Mouse (Mus musculus) adrenal gland, adult 18-20 months (tissue): ENCODE results near the gene Slc25a39. TPM values are rescaled to one million over a fixed set of nuclear protein-coding genes. Genes with fewer than 3 reads are reported as not detected.
"Not testable (repeated sequence)": the region's sequence is repeated elsewhere in the genome, so short reads cannot be mapped to it uniquely, and the experiment has no call there.

Source experiments
- DNase-seq, 2 experiments: peaks; one replicate each; pipeline ENCODE4 v3.0.0; 2021 to 2022; ENCODE audit warnings: low spot score in 2 of 2
- total RNA-seq, 2 experiments: library from RNA; stranded (reverse); gene quantifications; 1 replicate in 1 of 2; 2 replicates in 1 of 2; pipeline ENCODE4 v1.2.3; 2021

Gene Slc25a39
- total RNA-seq, 2 experiments from 2014 or later: 461 to 466 TPM

DNA sequence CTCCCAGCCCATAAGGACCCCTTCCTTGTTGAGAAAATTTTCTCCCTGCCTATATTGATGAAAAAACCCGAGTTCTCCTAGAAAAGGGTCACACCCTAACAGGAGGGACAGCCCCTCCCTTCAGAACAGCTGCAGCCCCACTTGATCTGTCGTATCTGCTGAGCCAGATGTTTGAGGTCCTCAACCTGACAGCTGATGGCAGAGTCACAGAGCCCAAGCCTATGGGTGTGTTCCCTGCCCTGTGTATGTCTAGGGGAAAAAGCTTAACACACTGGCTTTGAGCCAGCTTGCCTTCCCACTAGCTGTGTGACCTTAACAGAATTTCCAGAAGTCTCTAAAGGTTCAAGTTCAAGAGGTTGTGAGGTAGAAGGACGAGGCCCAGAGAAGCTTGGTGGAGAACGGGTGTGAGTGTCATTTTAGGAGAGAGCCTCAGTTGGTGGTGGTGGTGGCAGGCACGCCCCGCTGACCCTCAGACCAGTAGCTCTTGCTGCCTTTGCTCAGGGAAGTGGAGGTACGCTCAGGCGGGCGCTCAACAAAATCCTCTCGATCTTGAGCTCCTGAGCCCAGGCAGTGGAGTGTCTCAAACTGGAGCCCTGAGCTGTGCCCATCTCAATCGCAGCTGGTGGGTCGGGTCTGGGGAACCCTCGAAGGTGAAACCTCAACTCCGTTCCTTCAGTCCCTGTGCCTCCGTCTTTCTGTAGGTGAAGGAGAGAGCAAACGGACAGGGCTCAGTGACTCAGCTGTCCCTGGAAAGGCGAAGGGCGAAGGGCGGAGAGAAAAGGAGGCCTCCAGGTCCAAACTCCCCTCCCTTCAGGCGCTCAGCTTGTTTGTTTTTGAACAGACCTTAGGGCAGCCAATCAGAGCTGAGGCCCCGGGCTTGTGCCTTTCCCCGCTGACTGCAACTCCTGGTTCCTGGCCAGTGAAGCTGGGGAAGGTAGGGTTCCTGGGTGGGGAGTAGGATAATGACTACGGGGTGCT is 32.3 kb downstream of the Slc25a39 start:
- peak; percentile 58 to 68 for DNase-seq

DNA sequence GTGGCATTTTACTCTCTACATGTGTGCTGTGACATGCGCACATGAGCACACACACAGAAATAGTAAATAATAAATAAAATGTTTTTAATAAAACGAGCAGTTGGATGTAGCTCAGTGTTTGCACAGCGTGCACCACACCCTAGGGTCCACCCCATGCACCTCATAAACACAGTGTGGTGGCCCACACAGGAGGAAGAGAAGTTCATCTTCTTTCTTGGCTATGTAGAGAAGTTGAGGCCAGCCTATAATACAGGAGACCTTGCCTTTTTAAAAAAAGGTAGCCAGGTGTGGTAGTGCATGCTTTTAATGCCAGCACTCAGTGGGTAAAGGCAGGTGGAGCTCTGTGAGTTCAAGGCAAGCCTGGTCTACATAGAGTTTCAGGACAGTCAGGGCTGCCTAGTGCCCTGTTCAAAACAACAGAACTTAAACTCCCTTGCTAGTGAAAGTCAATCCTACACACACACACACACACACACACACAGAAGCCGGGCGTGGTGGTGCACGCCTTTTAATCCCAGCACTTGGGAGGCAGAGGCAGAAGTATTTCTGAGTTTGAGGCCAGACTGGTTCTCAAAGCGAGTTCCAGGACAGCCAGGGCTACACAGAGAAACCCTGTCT is 33.5 kb downstream of the Slc25a39 start:
- no peak for DNase-seq

DNA sequence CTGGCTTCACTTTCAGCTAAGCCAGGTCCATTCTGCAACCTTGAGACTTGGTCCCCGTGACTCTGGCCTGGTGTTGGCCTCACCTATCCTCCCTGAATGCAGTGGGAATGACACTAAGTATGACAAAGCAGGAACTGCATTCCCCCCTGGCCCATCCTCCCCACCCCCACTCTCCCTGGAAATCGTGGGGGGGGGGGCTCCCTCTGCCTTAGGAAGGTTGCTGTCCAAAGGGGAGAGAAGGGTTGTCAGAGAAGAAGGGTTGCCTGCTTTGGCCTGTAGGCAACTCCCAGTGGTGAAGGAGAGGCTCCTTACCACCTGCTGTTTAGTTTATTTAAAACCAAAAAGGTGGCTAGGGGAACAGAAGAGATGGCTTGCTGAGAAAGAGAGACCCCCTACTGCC is 34.1 kb downstream of the Slc25a39 start:
- DNase-seq: no peak

DNA sequence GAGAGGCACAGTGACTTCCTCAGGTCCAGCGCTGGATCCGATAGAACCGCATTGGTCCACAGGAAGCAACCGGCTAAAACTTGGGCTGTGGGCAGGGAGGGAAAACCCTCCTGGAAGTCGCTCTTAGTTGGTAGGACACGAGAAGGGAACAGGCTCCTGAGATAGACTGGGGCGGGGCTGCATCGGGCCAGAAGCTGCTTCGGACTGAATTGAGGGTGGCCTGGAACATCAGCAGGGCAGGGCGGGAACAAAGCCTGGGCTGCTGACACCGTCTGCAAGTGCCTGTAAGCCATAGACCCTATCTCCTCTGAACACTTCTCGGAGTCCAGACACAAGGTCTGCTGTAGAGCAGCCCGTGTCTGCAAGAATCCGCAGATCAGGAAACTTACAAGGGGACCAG is 34.8 kb downstream of the Slc25a39 start:
- DNase-seq: no peak

DNA sequence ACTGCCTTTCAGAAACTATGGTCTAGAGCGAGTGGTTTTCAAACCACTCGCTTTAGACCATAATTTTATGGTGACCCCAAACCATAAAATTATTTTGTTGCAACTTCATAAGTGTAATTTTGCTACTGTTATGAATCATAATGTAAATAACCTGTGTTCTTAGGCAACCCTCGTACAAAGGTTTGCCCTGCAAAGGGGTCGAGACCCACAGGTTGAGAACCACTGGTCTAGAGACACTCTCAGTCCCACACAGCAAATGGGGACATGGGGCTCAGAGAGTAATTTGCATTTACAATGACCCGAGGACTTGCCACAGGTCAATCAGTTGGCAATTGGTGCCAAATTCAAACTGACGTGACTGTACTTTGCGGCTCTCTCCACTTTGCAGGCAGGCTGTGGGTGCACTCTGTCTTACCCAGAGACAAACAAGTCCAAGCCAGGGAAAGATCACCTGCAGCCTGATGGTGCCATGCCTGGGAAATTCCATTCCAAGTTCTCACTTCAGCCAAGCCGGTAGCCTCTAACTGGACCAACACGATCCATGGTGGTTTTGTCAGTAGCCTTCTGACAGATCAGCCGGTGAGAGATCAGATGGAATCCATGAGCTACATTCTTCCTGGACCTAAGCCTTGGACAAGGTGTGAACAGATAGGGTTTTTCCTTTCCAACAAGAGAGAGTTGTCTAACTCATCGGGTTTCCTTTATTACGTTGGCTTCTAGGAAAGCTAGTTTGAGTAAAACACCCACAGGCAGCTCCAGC is 35.6 kb downstream of the Slc25a39 start:
- DNase-seq: no peak

DNA sequence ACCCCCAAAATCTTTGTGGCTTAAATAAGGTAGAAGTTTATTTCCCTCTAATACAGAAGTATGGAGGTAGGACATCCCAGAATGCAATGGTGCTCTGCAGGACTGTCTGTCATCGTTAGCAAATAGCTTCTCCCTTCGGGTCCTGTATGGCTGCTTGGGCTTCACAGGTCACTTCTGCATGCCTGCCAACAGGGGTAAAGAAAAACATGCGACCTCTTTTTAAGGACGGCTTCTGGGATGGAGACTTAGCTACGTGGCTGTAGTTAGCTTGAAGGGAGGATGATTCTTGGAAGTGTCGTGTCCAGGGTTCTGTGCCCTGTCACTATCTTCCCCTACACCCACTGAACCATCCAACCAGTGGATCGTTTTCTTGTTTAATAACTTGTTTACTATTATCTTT is 37.5 kb downstream of the Slc25a39 start:
- DNase-seq: no peak

DNA sequence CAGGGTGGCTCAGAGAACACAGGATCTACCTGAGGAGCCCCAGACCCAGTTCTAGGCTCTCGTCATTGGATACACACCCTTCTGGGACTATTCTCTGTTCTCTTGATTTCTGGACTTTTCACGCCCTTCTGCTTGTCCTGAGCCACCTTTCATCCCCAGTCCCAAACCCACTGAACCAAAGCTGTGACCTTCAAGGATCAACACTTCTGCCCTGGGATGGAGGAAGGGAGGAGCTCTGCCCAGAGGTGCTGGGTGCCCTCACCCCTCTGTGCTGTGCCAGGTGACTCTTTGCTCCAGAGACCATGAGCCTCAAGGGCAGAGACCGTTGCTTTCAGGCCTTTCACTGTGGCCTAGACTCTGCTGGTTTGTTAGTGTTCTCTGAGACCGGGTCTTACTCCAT is 38.5 kb downstream of the Slc25a39 start:
- no peak for DNase-seq

DNA sequence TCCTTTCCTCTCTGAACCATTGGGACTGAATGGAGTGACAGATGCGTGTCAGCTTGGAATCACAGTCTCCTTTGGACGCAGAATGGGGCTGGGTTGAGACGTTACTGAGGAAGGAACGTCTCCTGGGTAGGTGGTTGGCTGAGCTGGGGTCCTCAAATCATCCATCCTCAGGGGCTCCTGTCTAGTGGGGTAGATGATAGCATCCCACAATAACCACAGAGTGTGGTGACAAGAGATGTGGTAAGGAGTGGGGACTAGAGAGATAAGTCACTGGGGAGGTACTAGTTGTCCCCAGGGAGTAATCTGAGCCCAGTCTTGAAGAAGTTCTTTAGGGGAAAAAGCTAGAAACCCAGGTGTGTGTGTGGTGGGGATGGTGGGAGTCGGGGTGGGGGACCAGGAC is 39.4 kb downstream of the Slc25a39 start:
- no peak for DNase-seq

DNA sequence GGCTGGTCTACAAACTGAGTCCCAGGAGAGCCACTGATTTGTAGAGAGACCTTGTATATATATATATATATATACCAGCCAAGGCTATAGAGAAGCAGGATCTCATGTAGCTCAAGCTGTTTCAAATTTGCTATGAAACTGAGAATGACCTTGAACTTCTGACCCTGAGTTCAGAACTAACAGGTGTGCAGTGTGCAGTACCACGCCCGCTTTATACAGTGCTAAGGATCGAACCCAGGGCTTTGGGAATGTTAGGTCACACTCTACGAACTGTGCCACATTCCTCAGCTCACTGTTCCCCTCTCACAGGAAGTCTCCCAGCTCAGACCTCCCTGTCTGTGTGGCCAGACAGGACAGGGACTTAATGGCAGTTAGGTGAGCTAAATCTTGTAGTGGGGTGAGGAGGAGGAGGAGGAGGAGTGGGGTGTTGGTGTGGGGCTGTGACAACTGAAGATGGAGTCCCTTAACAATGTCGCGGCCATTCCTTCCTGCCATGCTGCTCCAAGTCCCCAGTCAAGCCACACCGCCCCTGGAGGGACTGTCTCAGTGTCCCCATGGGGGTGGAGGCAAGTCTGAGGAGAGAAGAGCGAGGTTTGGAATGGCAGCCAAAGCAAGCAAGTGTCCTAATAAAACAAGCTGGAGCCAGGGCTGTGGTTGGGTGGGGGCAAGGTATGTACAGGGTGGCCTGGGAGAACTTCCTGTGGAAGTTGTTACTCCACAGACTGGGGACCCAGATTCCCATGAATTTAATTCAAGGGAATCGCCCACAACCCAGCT is 40.1 kb downstream of the Slc25a39 start:
- DNase-seq: no peak

DNA sequence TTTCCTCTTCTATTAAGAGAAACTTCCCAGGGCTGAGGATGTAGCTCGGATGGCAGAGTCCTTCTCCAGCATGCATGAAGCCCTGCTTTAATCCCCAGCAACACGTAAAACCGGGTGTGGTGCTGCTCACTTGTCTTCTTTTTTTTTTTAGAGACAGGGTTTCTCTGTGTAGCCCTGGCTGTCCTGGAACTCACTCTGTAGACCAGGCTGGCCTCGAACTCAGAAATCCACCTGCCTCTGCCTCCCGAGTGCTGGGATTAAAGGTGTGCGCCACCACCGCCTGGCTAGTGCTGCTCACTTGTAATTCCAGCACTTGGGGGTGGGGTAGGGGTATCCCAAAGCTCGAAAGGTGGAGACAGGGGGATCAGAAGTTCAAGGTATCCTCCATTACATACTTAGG is 41.6 kb downstream of the Slc25a39 start, which contains the start of gene Slc4a1:
Gene Slc4a1 (minus strand): TSS at position 101 of the 400 bp plus-strand sequence.
- DNase-seq: not testable (repeated sequence)

DNA sequence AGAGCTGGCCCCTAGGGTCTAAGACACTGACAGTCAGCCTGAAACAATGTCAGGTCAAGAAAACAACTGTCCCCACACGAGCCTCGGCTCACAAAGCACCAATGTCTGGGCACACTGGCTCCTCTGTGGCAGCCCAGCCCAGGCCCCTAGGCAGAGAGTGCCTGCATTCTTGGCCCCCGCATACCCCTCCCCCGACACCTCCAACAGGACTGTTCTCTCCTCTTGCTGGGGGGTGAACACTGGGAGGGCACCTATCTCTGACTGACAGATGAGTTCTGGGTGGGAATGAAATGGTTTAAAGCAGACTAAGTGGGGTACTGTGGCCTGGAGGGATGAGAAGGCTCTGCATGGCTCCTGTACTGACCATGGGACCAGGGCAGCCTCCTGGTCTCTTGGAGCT is 42.0 kb downstream of the Slc25a39 start:
- DNase-seq: no peak

DNA sequence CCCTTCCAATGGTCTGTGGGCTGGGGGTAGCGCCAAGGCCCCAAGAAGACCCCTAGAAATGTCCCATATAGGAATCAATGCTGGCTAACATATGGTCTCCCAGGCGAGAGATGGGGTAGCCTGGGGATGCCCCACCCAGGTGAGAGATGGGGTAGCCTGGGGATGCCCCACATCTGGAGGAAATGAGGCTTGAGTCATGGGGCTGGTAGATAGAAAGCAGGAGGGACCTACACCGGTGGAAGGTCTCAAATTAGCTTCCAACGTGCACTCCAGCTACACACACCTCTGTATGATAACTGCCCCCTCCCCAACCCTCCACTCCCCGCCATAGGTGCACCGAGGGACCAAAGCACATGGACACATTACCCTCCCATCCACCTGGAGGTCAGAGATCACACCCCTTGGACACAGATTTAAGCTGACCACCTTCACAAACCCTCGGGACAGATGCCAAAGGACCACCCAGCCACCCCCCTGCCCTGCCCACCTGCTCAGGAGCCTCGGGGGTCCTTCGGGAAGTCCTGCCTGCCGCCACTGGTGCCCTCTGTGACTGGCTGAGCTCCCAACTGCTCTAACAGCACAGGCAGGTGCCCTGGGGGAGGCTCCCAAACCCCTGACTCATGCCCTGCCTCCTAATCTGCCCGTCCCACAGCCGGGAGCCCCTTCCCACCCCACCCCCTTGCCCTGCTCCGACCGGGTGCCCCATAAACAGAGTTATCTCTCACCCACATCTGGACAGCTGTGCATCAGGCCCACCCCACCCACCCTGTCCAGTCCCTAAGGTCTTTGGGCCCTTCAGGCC is 43.0 kb downstream of the Slc25a39 start:
- no peak for DNase-seq

DNA sequence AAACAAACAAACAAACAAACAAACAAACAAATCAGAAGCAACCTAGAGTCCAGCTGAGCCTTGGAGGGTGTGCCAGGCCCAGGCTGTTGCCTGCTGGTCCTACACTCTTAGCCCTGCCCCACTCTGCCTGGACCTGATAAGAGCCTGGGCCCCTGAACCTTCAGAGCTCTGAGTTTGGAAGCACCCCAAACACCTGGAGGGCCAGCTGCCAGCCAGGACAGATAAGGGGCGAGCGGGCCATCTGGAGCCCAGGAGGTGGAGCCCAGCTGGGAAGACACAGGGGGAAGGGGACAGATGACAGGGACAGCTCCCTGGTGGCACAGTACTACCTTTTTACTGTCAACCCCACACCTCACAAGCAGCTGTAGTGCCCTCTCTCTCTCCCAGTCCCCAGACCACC is 44.1 kb downstream of the Slc25a39 start:
- DNase-seq: no peak

DNA sequence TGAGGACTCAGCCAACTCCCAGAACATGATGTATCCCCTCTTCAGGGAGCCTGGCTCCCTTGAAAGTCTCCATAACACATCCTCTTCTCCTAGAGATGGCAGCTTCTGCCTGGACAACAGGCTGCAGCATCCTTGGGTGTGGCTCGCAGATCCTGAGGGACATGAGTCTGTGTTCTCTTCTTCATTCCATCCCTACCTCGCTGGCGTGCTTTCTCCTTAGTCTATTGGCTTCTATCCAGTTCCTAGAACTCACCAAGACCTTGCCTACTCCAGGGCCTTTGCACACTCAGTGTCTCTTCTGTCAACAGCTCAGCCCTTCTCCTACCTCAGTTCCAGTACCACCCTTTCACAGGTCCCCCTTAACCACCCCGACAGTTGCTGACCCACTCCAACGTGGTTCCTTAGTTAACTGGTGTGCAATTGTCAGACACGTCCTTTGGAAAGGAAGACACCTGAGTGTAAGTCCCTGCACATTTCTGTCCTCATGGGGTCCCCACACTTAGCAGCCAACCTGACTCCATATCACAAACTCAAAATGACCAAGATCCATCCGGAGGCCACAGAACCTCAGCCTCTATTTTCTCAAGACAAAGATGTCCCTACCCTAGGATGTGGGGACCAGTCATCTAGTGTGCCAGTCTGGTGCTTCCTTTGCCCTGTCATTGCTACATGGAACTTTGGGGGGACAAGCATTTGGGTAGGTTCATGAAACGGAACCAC is 45.8 kb downstream of the Slc25a39 start:
- no peak for DNase-seq

DNA sequence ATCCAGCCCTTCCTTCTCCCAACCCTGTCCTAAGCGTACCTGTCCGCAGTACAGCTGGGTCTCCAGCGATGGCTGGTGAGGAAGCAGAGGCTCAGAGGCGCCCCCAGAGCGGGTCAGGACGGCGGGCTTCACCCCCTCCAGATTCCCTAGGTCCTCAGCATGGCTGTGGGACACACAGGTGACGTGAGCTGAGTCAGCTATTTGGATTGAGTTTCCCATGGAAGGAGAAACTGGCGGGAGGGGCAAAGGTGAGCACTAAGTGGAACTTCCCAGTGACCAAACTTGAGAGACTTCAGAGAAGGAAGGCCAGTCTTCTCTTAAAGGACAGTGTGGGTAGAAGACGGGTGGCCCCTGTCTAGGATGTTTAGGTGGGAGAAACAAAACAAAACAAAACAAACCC is 49.4 kb downstream of the Slc25a39 start:
- DNase-seq: no peak

DNA sequence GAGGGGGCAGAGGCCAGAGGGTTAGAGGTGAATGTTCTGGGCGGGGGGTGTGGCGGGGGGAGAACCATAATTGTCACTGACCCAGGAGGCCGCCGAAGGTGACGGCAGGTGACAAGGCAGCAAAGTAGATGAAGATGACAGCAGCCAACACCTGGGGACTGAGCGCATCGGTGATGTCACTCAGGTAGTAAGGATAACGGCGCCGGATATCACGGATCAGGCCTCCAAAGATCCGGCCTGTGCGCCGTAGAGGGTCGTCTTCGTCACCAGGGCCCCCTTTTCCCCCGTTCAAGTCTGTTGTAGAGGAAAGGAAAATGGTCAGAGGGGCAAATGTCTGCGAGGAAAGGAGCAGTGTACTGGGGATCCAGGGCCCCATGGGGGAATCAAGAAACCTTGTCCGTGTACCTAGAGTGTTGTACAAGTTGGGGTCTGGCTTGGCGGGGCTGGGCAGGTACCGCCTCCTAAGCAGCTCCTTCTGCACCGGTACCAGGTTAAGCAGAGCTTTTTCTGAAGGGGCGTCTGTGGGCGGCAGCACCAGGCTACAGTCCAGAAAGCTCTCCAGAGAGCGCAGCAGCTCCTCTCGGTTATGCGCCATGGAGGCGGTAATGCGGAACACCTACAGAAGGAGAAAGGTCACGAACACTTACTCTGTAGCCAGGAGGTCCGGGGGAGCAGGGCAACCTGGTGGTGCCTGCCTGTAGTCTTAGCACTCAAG is 51.0 kb downstream of the Slc25a39 start:
- no peak for DNase-seq

DNA sequence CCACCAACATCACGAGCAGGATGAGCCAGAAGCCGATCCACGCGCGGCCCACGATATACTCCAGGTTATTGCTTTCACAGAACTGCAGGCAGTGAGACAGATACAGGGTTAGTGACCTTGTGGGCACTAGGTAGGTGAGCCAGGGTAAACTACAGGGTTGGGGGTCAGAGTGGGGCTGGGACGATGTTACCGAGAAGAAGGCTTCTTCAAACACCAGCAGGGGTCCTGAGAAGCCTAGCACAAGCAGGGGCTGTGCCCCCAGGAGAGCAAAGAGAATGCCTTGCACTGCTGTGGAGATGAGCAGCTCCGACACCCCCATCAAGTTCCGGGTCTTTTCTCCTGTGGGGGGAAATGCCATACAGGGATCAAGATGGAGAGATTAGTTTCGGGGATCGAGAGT is 51.6 kb downstream of the Slc25a39 start:
- no peak for DNase-seq

DNA sequence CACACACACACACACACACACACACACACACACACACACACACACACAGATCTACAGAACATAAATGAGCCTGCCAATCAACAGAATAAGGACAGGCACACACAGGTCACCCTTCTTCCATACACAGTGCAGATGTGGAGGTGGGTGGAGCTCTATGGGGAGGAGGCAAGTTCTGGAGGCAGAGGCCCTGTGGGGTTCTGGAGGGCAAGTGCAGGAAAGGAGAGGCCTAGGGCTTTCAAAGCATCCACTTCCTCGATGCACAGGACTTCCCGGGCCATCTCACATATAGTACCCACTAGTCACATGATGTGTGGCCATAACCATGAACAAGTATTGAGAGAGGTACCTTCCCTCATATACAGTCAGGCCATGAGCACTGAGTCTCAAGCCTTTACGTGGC is 52.2 kb downstream of the Slc25a39 start:
- DNase-seq: no peak

DNA sequence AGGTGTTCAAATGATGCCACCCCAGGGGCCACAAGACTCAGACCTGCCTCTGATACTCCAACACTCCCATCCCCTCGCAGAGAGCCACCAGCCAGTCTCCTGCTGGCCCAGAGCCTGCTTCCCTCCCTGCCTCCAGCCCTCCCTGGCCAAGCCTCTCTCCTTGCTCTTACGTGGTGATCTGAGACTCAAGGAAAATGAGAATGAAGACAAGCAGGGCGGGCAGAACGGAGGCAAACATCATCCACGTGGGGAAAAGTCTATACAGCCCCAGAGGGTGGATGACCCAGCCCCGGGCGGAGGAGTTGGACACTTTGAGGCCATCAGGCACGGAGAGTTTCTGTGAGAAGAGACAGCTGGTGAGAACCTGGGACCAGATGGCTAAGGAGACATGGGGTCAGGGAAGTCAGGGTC is 54.7 kb downstream of the Slc25a39 start:
- no peak for DNase-seq
